Mouse (Mus musculus): ENCODE results near the gene Arfgap1. TPM values are rescaled to one million over a fixed set of nuclear protein-coding genes. Genes with fewer than 3 reads are reported as not detected.

The Arfgap1 gene
- polyA plus RNA-seq, 1 experiment from 2014 or later, result 62.4 TPM

GRCm38 (mm10) chr2:180988948-180989347 is 21.9 kb downstream of the Arfgap1 start:
- Histone ChIP-seq H3K36me3 (ENCODE audit: control insufficient read depth, insufficient read depth, low read length) (no peaks in the 10 kb centered on the region), H3K4me2 (no peak overlapping the region), H3K4me3 (ENCODE audit: low read depth, low read length) (no peak overlapping the region), H3K9ac (ENCODE audit: low read depth, low read length) (no peak overlapping the region), H3K27ac (ENCODE audit: low read depth, low read length) (no peak overlapping the region), H3K27me3 (replicated peaks; ENCODE audit: control insufficient read depth, insufficient read depth, low read length) (0 out of 2 replicates have a peak, but pooled peaks cover under 1% of the 10 kb centered on the region), H3K4me1 (replicated peaks; ENCODE audit: control insufficient read depth, insufficient read depth, low read length) (no peaks in the 10 kb centered on the region), H3K9me3 (ENCODE audit: control insufficient read depth, low read length) (no peaks in the 10 kb centered on the region)
- WGBS, result 65% methylated on average over 1 of the region's 1 CpGs
- no peak for DNase-seq (ENCODE audit: low spot score)
- ATAC-seq (replicated peaks; ENCODE audit: low FRiP score), result no peak

- H3K27ac ChIP-seq (ENCODE audit: low read depth, low read length), result no peak overlapping the region
- no peaks in the 10 kb centered on the region for H3K9me3 ChIP-seq (ENCODE audit: control insufficient read depth, low read length)
- H3K9ac ChIP-seq (ENCODE audit: low read depth, low read length), result no peak overlapping the region
- no peaks in the 10 kb centered on the region for H3K36me3 ChIP-seq (ENCODE audit: control insufficient read depth, insufficient read depth, low read length)
- ATAC-seq (replicated peaks; ENCODE audit: low FRiP score) (no peak), DNase-seq (ENCODE audit: low spot score) (no peak)
- no peak overlapping the region for H3K4me2 ChIP-seq
- no peak overlapping the region for H3K4me3 ChIP-seq (ENCODE audit: low read depth, low read length)
- H3K27me3 ChIP-seq (replicated peaks; ENCODE audit: control insufficient read depth, insufficient read depth, low read length), result peaks cover 2% of the 10 kb centered on the region; the same call in 1 of the 2 replicates
- 68% methylated on average over 4 of the region's 4 CpGs for WGBS
- H3K4me1 ChIP-seq (replicated peaks; ENCODE audit: control insufficient read depth, insufficient read depth, low read length), result no peaks in the 10 kb centered on the region
Observed at GRCm38 (mm10) chr2:180990347-180990746, 23.3 kb downstream of the Arfgap1 start.

GRCm38 (mm10) chr2:180994360-180994759 is 27.3 kb downstream of the Arfgap1 start:
- Histone ChIP-seq H3K27me3 (replicated peaks; ENCODE audit: control insufficient read depth, insufficient read depth, low read length) (peaks cover 2% of the 10 kb centered on the region; the same call in 1 of the 2 replicates), H3K4me2 (no peak overlapping the region), H3K36me3 (ENCODE audit: control insufficient read depth, insufficient read depth, low read length) (no peaks in the 10 kb centered on the region), H3K4me3 (ENCODE audit: low read depth, low read length) (no peak overlapping the region), H3K9ac (ENCODE audit: low read depth, low read length) (no peak overlapping the region), H3K9me3 (ENCODE audit: control insufficient read depth, low read length) (no peaks in the 10 kb centered on the region), H3K27ac (ENCODE audit: low read depth, low read length) (no peak overlapping the region), H3K4me1 (replicated peaks; ENCODE audit: control insufficient read depth, insufficient read depth, low read length) (no peaks in the 10 kb centered on the region)
- 66% methylated on average over 2 of the region's 2 CpGs for WGBS
- ATAC-seq (replicated peaks; ENCODE audit: low FRiP score) (no peak), DNase-seq (ENCODE audit: low spot score) (no peak)

- H3K27ac ChIP-seq (ENCODE audit: low read depth, low read length), result no peak overlapping the region
- H3K9ac ChIP-seq (ENCODE audit: low read depth, low read length), result no peak overlapping the region
- H3K4me2 ChIP-seq, result no peak overlapping the region
- no peaks in the 10 kb centered on the region for H3K4me1 ChIP-seq (replicated peaks; ENCODE audit: control insufficient read depth, insufficient read depth, low read length)
- H3K9me3 ChIP-seq (ENCODE audit: control insufficient read depth, low read length), result no peaks in the 10 kb centered on the region
- ATAC-seq (replicated peaks; ENCODE audit: low FRiP score) (no peak), DNase-seq (ENCODE audit: low spot score) (no peak)
- H3K27me3 ChIP-seq (replicated peaks; ENCODE audit: control insufficient read depth, insufficient read depth, low read length), result peaks cover 2% of the 10 kb centered on the region; the same call in 1 of the 2 replicates
- H3K36me3 ChIP-seq (ENCODE audit: control insufficient read depth, insufficient read depth, low read length), result no peaks in the 10 kb centered on the region
- 81% methylated on average over 4 of the region's 4 CpGs for WGBS
- H3K4me3 ChIP-seq (ENCODE audit: low read depth, low read length), result no peak overlapping the region
Observed at GRCm38 (mm10) chr2:180995457-180995856, 28.4 kb downstream of the Arfgap1 start.

- Histone ChIP-seq H3K9ac (ENCODE audit: low read depth, low read length) (no peak overlapping the region), H3K4me1 (replicated peaks; ENCODE audit: control insufficient read depth, insufficient read depth, low read length) (no peaks in the 10 kb centered on the region), H3K4me2 (no peak overlapping the region), H3K4me3 (ENCODE audit: low read depth, low read length) (no peak overlapping the region), H3K9me3 (ENCODE audit: control insufficient read depth, low read length) (no peaks in the 10 kb centered on the region), H3K27me3 (replicated peaks; ENCODE audit: control insufficient read depth, insufficient read depth, low read length) (peaks cover 2% of the 10 kb centered on the region; the same call in 1 of the 2 replicates), H3K27ac (ENCODE audit: low read depth, low read length) (no peak overlapping the region), H3K36me3 (ENCODE audit: control insufficient read depth, insufficient read depth, low read length) (no peaks in the 10 kb centered on the region)
- ATAC-seq (replicated peaks; ENCODE audit: low FRiP score) (no peak; the same call in 1 of the 2 replicates), DNase-seq (ENCODE audit: low spot score) (no peak)
- WGBS, result 17% methylated on average over 5 of the region's 5 CpGs
Observed at GRCm38 (mm10) chr2:180996436-180996835, 29.4 kb downstream of the Arfgap1 start.

- Histone ChIP-seq H3K36me3 (ENCODE audit: control insufficient read depth, insufficient read depth, low read length) (no peaks in the 10 kb centered on the region), H3K9ac (ENCODE audit: low read depth, low read length) (no peak overlapping the region), H3K27ac (ENCODE audit: low read depth, low read length) (no peak overlapping the region), H3K4me3 (ENCODE audit: low read depth, low read length) (no peak overlapping the region), H3K27me3 (replicated peaks; ENCODE audit: control insufficient read depth, insufficient read depth, low read length) (peaks cover 2% of the 10 kb centered on the region; the same call in 1 of the 2 replicates), H3K9me3 (ENCODE audit: control insufficient read depth, low read length) (no peaks in the 10 kb centered on the region), H3K4me2 (no peak overlapping the region), H3K4me1 (replicated peaks; ENCODE audit: control insufficient read depth, insufficient read depth, low read length) (no peaks in the 10 kb centered on the region)
- ATAC-seq (replicated peaks; ENCODE audit: low FRiP score) (no peak), DNase-seq (ENCODE audit: low spot score) (no peak)
- WGBS, result 67% methylated on average over 3 of the region's 3 CpGs
Observed at GRCm38 (mm10) chr2:180996905-180997304, 29.9 kb downstream of the Arfgap1 start.

GRCm38 (mm10) chr2:181007054-181007453 is 40.0 kb downstream of the Arfgap1 start:
- H3K4me2 ChIP-seq, result no peak overlapping the region
- no peaks in the 10 kb centered on the region for H3K9me3 ChIP-seq (ENCODE audit: control insufficient read depth, low read length)
- H3K27ac ChIP-seq (ENCODE audit: low read depth, low read length), result no peak overlapping the region
- no peak for DNase-seq (ENCODE audit: low spot score)
- 63% methylated on average over 4 of the region's 4 CpGs for WGBS
- ATAC-seq (replicated peaks; ENCODE audit: low FRiP score), result no peak
- no peak overlapping the region for H3K4me3 ChIP-seq (ENCODE audit: low read depth, low read length)
- 0 out of 2 replicates have a peak, but pooled peaks cover 3% of the 10 kb centered on the region for H3K27me3 ChIP-seq (replicated peaks; ENCODE audit: control insufficient read depth, insufficient read depth, low read length)
- no peak overlapping the region for H3K9ac ChIP-seq (ENCODE audit: low read depth, low read length)
- no peaks in the 10 kb centered on the region for H3K4me1 ChIP-seq (replicated peaks; ENCODE audit: control insufficient read depth, insufficient read depth, low read length)
- no peaks in the 10 kb centered on the region for H3K36me3 ChIP-seq (ENCODE audit: control insufficient read depth, insufficient read depth, low read length)

GRCm38 (mm10) chr2:181008339-181008738 is 41.3 kb downstream of the Arfgap1 start:
- no peak for DNase-seq (ENCODE audit: low spot score)
- H3K27ac ChIP-seq (ENCODE audit: low read depth, low read length), result no peak overlapping the region
- no peak overlapping the region for H3K4me2 ChIP-seq
- H3K4me1 ChIP-seq (replicated peaks; ENCODE audit: control insufficient read depth, insufficient read depth, low read length), result no peaks in the 10 kb centered on the region
- WGBS, result 68% methylated on average over 5 of the region's 5 CpGs
- H3K36me3 ChIP-seq (ENCODE audit: control insufficient read depth, insufficient read depth, low read length), result no peaks in the 10 kb centered on the region
- H3K4me3 ChIP-seq (ENCODE audit: low read depth, low read length), result no peak overlapping the region
- H3K9me3 ChIP-seq (ENCODE audit: control insufficient read depth, low read length), result no peaks in the 10 kb centered on the region
- no peak for ATAC-seq (replicated peaks; ENCODE audit: low FRiP score)
- H3K27me3 ChIP-seq (replicated peaks; ENCODE audit: control insufficient read depth, insufficient read depth, low read length), result 0 out of 2 replicates have a peak, but pooled peaks cover 3% of the 10 kb centered on the region
- no peak overlapping the region for H3K9ac ChIP-seq (ENCODE audit: low read depth, low read length)

GRCm38 (mm10) chr2:181031406-181031934 is 64.4 kb downstream of the Arfgap1 start:
- no peak overlapping the region for H3K9ac ChIP-seq (ENCODE audit: low read depth, low read length)
- H3K9me3 ChIP-seq (ENCODE audit: control insufficient read depth, low read length), result no peaks in the 10 kb centered on the region
- no peak overlapping the region for H3K4me2 ChIP-seq
- no peak for ATAC-seq (replicated peaks; ENCODE audit: low FRiP score)
- no peak for DNase-seq (ENCODE audit: low spot score)
- H3K4me1 ChIP-seq (replicated peaks; ENCODE audit: control insufficient read depth, insufficient read depth, low read length), result no peaks in the 10 kb centered on the region
- H3K27ac ChIP-seq (ENCODE audit: low read depth, low read length), result no peak overlapping the region
- 79% methylated on average over 11 of the region's 11 CpGs for WGBS
- H3K36me3 ChIP-seq (ENCODE audit: control insufficient read depth, insufficient read depth, low read length), result no peaks in the 10 kb centered on the region
- H3K4me3 ChIP-seq (ENCODE audit: low read depth, low read length), result no peak overlapping the region
- H3K27me3 ChIP-seq (replicated peaks; ENCODE audit: control insufficient read depth, insufficient read depth, low read length), result peaks cover 13% of the 10 kb centered on the region
